Comparison of ENCODE assay signal across 24 mouse cellular contexts in genomic region chr1:62713021-62713676, GRCm38 (mm10). TPM values are rescaled to one million over a fixed set of nuclear protein-coding genes. Genes with fewer than 3 reads are reported as not detected.
DNase-seq lines count a peak whose midpoint lies in the region; ATAC-seq and TF ChIP-seq lines count a peak whose summit lies in the region.
"Had no signal": no experiment of that assay in that cellular context is flagged by ENCODE, and none has a peak within 500 bp of the region (broad histone marks: within the 10 kb centered on the region; RNA-seq: fewer than 3 reads in every experiment).

No protein-coding gene starts in this region.

- ATAC-seq in hindbrain, embryonic 14.5 days (ENCODE audit: low FRiP score), result no peak
- ATAC-seq in hindbrain, postnatal 0 days, result no peak
- ATAC-seq in Patski, result peak; percentile 82
- ATAC-seq in neural tube, embryonic 14.5 days (ENCODE audit: low read depth), result no peak
- ATAC-seq: forebrain, embryonic 13.5 days; midbrain, embryonic 13.5 days had no signal

- H3K27me3 ChIP-seq in hindbrain, embryonic 14.5 days (ENCODE audit: control insufficient read depth, insufficient read depth, low read length), result no peaks in the 10 kb centered on the region; the same call in 1 of the 2 replicates
- no peaks in the 10 kb centered on the region for H3K27me3 ChIP-seq in hindbrain, postnatal 0 days (ENCODE audit: insufficient read depth, low read length)
- no peaks in the 10 kb centered on the region for H3K27me3 ChIP-seq in Patski
- no peaks in the 10 kb centered on the region for H3K27me3 ChIP-seq in neural tube, embryonic 14.5 days (ENCODE audit: control insufficient read depth, insufficient read depth, low read length)
- H3K27me3 ChIP-seq: heart, embryonic 15.5 days; limb, embryonic 15.5 days had no signal

- H3K36me3 ChIP-seq in hindbrain, embryonic 14.5 days (replicated peaks; ENCODE audit: control insufficient read depth, insufficient read depth), result no peaks in the 10 kb centered on the region
- no peaks in the 10 kb centered on the region for H3K36me3 ChIP-seq in hindbrain, postnatal 0 days (ENCODE audit: insufficient read depth, low read length)
- no peaks in the 10 kb centered on the region for H3K36me3 ChIP-seq in neural tube, embryonic 14.5 days (ENCODE audit: control insufficient read depth, insufficient read depth, low read length)
- H3K36me3 ChIP-seq: heart, embryonic 15.5 days; limb, embryonic 15.5 days; midbrain, embryonic 13.5 days; stomach, embryonic 15.5 days had no signal

- no peak overlapping the region for H3K9ac ChIP-seq in hindbrain, embryonic 14.5 days
- H3K9ac ChIP-seq in hindbrain, postnatal 0 days (replicated peaks; ENCODE audit: low read length), result no peak overlapping the region
- no peak overlapping the region for H3K9ac ChIP-seq in neural tube, embryonic 14.5 days (replicated peaks; ENCODE audit: low read depth, low read length)
- H3K9ac ChIP-seq: forebrain, embryonic 13.5 days; heart, embryonic 15.5 days; limb, embryonic 15.5 days; liver, embryonic 14.5 days; lung, embryonic 14.5 days; midbrain, embryonic 13.5 days; stomach, embryonic 15.5 days had no signal

- no peak overlapping the region for H3K27ac ChIP-seq in hindbrain, embryonic 14.5 days
- H3K27ac ChIP-seq in hindbrain, postnatal 0 days, result no peak overlapping the region
- no peak overlapping the region for H3K27ac ChIP-seq in neural tube, embryonic 14.5 days (ENCODE audit: low read depth, low read length)
- H3K27ac ChIP-seq: forebrain, embryonic 13.5 days; heart, embryonic 15.5 days; left cerebral cortex, adult 2 months; limb, embryonic 15.5 days; liver, embryonic 14.5 days; midbrain, embryonic 13.5 days; stomach, embryonic 15.5 days had no signal

- peaks cover 60% of the 10 kb centered on the region for H3K4me1 ChIP-seq in hindbrain, embryonic 14.5 days (replicated peaks; ENCODE audit: control insufficient read depth, insufficient read depth, low read length)
- H3K4me1 ChIP-seq in hindbrain, postnatal 0 days (ENCODE audit: insufficient read depth, low read length), result peaks cover 21% of the 10 kb centered on the region
- peaks cover 32% of the 10 kb centered on the region for H3K4me1 ChIP-seq in neural tube, embryonic 14.5 days (ENCODE audit: control insufficient read depth, insufficient read depth, low read length)
- H3K4me1 ChIP-seq: megakaryocyte, embryonic 14.5 days had no signal

- H3K9me3 ChIP-seq in hindbrain, embryonic 14.5 days (ENCODE audit: control insufficient read depth, low read length), result no peaks in the 10 kb centered on the region
- H3K9me3 ChIP-seq in hindbrain, postnatal 0 days (ENCODE audit: low read length), result no peaks in the 10 kb centered on the region
- no peaks in the 10 kb centered on the region for H3K9me3 ChIP-seq in neural tube, embryonic 14.5 days (ENCODE audit: control insufficient read depth, low read length)
- H3K9me3 ChIP-seq: forebrain, embryonic 13.5 days; heart, embryonic 15.5 days; limb, embryonic 15.5 days; megakaryocyte, embryonic 14.5 days; midbrain, embryonic 13.5 days; stomach, embryonic 15.5 days had no signal

- WGBS in hindbrain, embryonic 14.5 days, result 80% methylated on average over 17 of the region's 17 CpGs
- 85% methylated on average over 17 of the region's 17 CpGs for WGBS in hindbrain, postnatal 0 days
- WGBS in neural tube, embryonic 14.5 days, result 67% methylated on average over 17 of the region's 17 CpGs

- TF ChIP-seq CTCF in hindbrain, postnatal 0 days (IDR thresholded peaks at IDR 0.05; ENCODE audit: low read depth), result no peak
- TF ChIP-seq CTCF in Patski (IDR thresholded peaks at IDR 0.05), result no peak

- H3K4me3 ChIP-seq in hindbrain, embryonic 14.5 days (replicated peaks; ENCODE audit: low read length), result no peak overlapping the region
- H3K4me3 ChIP-seq in hindbrain, postnatal 0 days (ENCODE audit: low read length), result no peak overlapping the region
- no peak overlapping the region for H3K4me3 ChIP-seq in neural tube, embryonic 14.5 days (ENCODE audit: low read depth, low read length)
- H3K4me3 ChIP-seq: forebrain, embryonic 13.5 days; heart, embryonic 15.5 days; left cerebral cortex, adult 2 months; limb, embryonic 15.5 days; megakaryocyte, embryonic 14.5 days; midbrain, embryonic 13.5 days; stomach, embryonic 15.5 days had no signal

- in situ Hi-C loops in Patski (cut with MboI; ENCODE audit: low pct_unique_long_range_greater_than_20kb), result no loop called here

- peak overlapping the region; percentile 11; the same call in 1 of the 2 replicates for H3K4me2 ChIP-seq in hindbrain, embryonic 14.5 days (replicated peaks)
- H3K4me2 ChIP-seq in hindbrain, postnatal 0 days (ENCODE audit: low read depth, low read length), result no peak overlapping the region
- H3K4me2 ChIP-seq in neural tube, embryonic 14.5 days (ENCODE audit: low read depth, low read length), result peak overlapping the region; percentile 5; the same call in 1 of the 2 replicates
- H3K4me2 ChIP-seq: forebrain, embryonic 13.5 days; heart, embryonic 15.5 days; limb, embryonic 15.5 days; lung, embryonic 14.5 days; midbrain, embryonic 13.5 days; stomach, embryonic 15.5 days had no signal

- DNase-seq in hindbrain, embryonic 14.5 days (ENCODE audit: low spot score), result no peak
- no peak for DNase-seq in hindbrain, postnatal 0 days (ENCODE audit: low spot score)
- DNase-seq in 3T3-L1 (ENCODE audit: low read depth, low spot score) (peak; percentile 73), Patski (ENCODE audit: low read depth, low spot score) (no peak)
- no peak for DNase-seq in right cerebral cortex, postnatal 14 days
- DNase-seq in frontal cortex, postnatal 25 days (ENCODE audit: low spot score in 2 of 2), result no peak
- DNase-seq: cerebellum, adult 18-20 months; cerebellum, postnatal 36 days; gastrocnemius, postnatal 36 days; heart, postnatal 36 days; kidney, adult 11 months; kidney, postnatal 4 days; layer of hippocampus, adult 9-11 months; lung, embryonic 14.5 days; thymus, adult 2 months had no signal

- CTCF ChIA-PET in Patski (lab: Charles Lee), result interaction anchor here (1.0 to 1.2 kb wide), 2 partner anchors 10 to 63 kb away, joined by 3 to 5 read pairs; no protein-coding TSS in a partner anchor

- POLR2A ChIA-PET in Patski (lab: Charles Lee), result interaction anchor here (0.7 kb wide), 1 partner anchor 623 kb away, joined by 3 read pairs; no protein-coding TSS in a partner anchor

RNA-seq across cellular contexts. Expression of gene Nrp2, which starts 10.1 kb away (rescaled TPM):
- 34.1 and 34.5 TPM in 2 replicates for polyA plus RNA-seq in hindbrain, embryonic 14.5 days (2014; fragmentation: Nextera tagmentation; extraction: Ambion mirVana)
- 48.7 and 53.8 TPM in 2 replicates for total RNA-seq in hindbrain, postnatal 0 days (2014; rRNA removed)
- 15.6 and 17.4 TPM in 2 replicates for polyA plus RNA-seq in hindbrain, postnatal 0 days (2015; fragmentation: Nextera tagmentation; extraction: Ambion mirVana)
- polyA plus RNA-seq in Patski (2021), result 80.4 TPM
- polyA plus RNA-seq in neural tube, embryonic 14.5 days (2014; fragmentation: Nextera tagmentation; extraction: Ambion mirVana), result 35.8 and 39.4 TPM in 2 replicates
